Mouse (Mus musculus): Measurements from ENCODE around the gene Hrct1.

Gene Hrct1

DNA sequence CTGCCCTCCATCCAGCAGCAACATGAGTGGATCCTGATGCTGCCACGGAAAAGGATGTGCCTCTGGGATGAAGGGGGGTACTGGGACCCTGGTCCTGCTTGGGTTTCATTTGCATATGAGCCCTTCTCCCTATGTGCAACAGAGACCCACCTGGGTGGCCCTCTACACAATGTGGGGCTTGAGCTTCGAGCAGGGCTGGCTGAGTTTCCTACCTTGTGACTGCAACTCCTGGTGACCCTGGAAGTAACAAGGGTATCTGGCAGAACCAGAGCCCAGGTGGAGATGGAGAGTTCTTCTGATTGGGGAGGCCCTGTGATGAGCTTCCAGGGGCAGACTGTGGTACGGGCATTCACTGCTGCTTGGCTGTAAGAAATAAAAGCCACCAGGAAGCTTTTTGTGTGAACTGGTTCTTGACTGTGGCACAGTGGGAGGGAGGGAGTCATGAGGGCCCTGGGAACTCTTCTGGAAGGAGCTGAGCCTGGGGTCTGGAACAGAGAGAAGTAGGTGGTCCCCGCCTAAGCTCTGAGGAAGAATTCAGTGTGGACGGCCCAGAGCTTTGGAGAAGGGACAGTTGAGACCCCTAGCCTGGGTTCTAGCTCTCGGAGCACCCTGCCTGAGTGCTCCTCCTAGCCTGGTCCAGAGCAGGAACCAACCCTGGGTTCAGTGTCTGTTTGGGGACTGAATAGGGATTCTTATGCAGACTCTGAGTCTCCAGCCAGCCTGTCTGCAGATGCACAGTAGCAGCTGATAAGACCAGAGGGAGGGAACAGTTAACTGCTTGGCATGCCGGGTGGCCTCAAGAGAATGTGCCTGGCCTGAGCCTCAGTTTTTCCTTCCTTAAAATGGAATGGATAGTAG, 959 bp downstream of the Hrct1 start:
- no peak for DNase-seq (ENCODE audit: low spot score in 2 of 2)

- no peak for DNase-seq (ENCODE audit: low spot score in 2 of 2)
Measured at GRCm38 (mm10) chr4:43728576-43728954, 1.6 kb downstream of the Hrct1 start.

GRCm38 (mm10) chr4:43729126-43729525, 2.1 kb downstream of the Hrct1 start:
- no peak for DNase-seq (ENCODE audit: low spot score in 2 of 2)

GRCm38 (mm10) chr4:43729794-43730550, 3.0 kb downstream of the Hrct1 start, which contains the start of gene Spaar:
TSS of gene Spaar (plus strand) at chr4:43730034.
- no peak for DNase-seq (ENCODE audit: low spot score in 2 of 2)

DNA sequence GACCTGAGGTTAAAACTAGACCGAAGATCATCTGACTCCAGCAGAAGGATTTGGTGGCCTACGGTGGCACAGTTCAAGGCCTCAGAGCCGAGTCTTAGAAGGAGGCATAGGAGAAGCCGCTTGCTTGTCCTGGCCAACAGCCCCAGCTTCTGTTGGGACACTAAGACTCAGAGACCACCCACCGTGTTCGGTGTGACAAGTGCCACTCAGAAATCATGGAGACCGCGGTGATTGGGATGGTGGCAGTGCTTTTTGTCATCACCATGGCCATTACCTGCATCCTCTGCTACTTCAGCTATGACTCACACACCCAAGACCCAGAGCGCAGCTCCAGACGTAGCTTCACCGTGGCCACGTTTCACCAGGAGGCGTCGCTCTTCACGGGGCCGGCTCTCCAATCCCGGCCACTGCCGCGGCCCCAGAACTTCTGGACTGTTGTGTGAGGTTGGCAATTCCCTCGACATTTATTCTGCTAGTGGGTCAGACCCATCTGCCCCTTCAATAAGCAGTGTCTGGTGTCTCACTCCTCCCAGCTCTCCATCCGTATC, 3.8 kb downstream of the Hrct1 start:
- DNase-seq (ENCODE audit: low spot score in 2 of 2) = no peak

- no peak for DNase-seq (ENCODE audit: low spot score in 2 of 2)
Measured at GRCm38 (mm10) chr4:43732171-43732570, 5.2 kb downstream of the Hrct1 start.

- no peak for DNase-seq (ENCODE audit: low spot score in 2 of 2)
Measured at GRCm38 (mm10) chr4:43733186-43733585, 6.2 kb downstream of the Hrct1 start.

DNA sequence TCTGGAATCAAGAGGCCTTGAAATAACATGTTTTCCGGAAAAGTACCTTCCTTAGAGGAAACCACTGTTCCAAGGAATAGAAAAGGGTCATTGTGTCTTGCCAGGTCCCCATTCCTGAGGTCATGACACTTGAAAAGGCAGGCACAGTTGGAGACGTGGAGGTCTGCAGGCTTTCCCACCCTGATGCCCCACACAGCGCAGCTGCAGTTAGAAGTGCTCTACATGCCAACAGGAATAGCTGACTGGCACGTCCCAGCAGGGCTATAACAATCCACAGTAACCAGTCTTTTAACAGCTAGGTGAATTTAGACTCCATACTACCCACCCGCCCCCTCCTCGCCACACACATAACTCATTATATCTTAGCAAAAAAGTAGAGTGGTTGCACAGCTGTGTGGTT, 10.2 kb downstream of the Hrct1 start:
- DNase-seq (ENCODE audit: low spot score in 2 of 2) = no peak

DNA sequence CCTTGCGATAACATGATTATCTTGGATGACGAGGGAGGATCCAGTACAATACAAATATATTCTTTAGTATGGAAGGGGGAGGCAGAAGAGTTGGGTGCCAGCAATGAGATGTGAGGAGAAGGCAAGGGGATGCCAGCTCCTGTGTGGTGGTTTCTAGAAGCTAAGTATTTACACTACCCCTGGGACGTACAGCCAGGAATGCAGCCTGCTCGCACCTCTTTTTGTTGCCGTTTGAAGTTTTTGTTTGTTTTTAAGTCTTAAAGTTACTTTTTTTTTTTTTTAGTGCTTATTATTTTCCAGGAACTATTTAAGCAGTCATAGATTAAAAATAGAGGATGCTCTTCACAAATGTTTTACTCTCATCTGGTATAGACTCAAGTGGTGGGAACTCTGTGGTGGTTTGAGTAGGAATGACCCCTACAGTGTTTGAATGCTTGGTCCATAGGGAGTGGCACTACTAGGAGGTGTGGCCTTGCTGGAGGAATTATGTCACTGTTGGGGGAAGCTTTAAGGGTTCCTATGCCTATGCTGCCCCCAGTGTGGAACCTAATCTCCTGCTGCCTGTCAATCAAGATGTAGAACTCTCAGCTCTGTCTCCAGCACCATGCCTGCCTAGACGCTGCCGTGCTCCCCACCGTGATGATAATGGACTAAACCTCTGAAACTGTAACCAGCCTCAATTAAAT, 12.1 kb downstream of the Hrct1 start:
- DNase-seq (ENCODE audit: low spot score in 2 of 2) = no peak

- DNase-seq (ENCODE audit: low spot score in 2 of 2) = no peak
Measured at GRCm38 (mm10) chr4:43741526-43741925, 14.5 kb downstream of the Hrct1 start.

DNA sequence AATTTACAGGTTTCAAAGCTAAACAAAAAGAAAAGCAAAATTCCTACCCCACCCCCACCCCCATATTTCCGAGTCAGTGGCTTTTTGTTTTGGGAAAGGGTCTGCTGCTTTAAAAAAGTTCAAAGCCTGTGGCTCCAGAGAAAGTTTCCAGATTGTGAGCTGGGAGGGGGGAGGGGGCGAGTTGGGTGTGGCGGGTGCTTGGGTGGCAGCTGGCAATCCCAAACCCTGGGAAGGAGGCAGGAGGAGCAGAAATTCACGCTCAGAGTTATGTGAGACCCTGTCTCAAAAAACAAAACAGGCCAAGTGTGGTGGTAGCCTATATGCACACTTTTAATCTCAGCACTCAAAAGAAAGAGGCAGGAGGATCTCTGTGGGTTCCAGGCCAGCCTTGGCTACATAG, 15.6 kb downstream of the Hrct1 start:
- no peak for DNase-seq (ENCODE audit: low spot score in 2 of 2)

DNA sequence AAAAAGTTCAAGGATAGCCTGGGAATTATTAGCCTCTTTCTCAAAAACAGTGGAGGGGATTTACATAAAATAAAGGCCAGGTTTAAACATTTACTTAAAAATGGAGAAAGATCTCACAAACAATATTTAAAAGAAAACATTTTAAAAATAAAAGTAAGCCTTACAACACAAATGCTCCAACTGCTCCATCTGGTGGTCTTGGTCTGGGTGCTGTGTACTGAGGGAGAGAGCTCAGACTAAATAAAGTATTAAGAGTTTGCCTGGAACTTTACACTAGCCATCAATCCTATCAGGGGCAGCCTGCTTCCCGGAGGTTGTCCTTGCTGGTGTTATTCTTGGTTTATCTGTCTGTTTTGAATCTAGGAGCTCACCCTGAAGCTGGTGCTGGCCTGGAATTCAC, 16.1 kb downstream of the Hrct1 start:
- DNase-seq (ENCODE audit: low spot score in 2 of 2) = no peak

GRCm38 (mm10) chr4:43745187-43745586, 18.2 kb downstream of the Hrct1 start:
- peak in 1 of 2 experiments; percentile 32 for DNase-seq (ENCODE audit: low spot score in 2 of 2)

DNA sequence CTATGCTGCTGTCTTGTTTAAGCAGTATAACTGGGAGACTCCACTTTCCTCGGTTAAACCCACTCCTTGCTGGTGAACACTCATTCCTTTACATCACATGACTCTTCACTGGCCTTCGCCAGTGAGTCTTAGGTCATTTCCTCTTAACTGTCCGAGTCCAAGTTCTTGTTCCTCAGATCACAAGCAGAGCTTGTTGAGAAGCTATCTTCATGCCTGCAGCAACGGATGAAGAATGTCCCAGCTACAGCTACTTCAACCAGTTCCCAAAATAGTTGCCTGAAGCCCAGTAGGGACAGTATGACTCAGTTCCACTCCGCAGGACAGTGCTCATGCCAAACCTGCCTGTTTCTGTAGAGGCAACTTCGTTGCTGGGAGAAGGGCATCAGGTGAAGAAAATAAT, 30.2 kb downstream of the Hrct1 start:
- DNase-seq (ENCODE audit: low spot score in 2 of 2) = no peak

DNA sequence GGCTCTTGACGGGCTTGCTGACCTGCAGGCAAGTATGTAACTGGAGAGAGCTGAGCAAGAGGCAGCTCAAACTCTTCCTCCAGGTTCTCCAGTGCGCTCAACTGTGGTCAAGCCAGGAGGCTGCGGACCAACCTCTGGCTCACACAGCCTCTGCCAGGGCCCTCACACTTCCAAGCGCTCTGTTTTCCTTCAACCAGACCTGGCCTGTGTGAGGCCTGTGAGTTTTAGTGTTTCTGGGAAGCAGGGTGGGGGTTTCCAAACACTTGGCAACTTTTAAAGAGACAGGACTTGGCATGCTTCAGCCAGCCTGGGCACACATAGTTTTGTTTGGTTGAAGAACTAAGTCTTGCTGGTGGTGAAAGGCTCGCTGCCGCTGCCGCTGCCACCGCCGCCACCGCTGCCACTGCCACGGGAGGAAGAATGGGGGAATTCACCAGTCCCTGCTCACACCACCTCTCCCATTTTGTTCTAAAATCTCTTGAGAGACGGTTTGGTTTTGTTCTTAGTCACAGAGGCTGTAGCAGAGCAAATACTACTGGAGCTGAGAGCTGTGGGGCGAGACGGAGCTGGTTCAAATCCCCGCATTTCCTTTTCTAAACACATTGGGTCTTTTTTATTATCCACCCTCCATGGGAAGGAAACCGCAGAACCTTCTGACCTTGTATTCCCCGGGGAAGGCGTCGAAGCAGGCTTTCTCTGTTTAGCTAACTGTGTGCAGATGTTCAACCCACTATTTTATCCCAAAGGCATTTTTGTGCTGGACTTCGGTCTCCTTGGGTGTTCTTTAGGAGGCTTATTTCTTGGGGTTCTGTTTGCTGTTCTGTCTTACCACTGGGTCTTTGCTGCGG, 32.8 kb downstream of the Hrct1 start:
- DNase-seq (ENCODE audit: low spot score in 2 of 2) = peak in 1 of 2 experiments; percentile 20

DNA sequence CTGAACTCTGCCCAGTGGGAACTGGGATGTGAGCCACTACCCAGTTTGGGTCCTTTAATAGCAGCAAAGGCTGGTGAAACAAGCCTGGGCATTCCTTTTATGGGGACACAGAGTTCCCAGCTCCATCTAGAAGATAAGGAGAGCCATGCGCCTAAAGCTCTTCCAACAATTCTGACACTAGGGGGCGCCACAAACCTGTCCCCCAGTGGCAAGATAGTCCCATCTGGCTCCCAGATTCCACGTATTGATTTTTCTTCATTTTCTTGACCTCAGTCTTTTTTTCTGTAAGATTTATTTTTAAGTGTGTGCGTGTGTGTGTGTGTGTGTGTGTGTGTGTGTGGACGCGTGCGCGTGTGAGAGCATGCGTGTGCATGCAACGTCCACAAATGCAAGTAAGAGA, 33.5 kb downstream of the Hrct1 start:
- DNase-seq (ENCODE audit: low spot score in 2 of 2) = peak in 1 of 2 experiments; percentile 7

GRCm38 (mm10) chr4:43761336-43761735, 34.3 kb downstream of the Hrct1 start:
- no peak for DNase-seq (ENCODE audit: low spot score in 2 of 2)

DNA sequence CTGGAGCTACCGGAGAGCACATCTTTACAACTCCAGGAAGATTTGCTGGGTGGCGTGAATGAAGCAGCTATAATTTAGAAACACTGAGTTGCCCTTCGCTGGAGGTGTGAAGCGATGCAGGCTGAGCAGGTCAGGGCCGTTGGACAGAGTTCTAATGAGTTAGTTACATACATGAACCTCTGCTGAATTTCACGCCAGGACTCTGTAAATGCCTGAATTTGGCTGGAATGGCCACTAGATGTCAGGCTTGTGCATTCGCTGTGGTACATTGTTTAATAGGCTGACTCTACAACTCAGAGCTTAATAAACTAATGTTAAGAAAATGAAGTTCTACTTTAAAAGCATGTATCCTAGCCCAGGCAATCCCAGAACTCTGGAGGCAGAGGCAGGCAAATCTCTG, 36.4 kb downstream of the Hrct1 start:
- peak in 1 of 2 experiments; percentile 67 for DNase-seq (ENCODE audit: low spot score in 2 of 2)

DNA sequence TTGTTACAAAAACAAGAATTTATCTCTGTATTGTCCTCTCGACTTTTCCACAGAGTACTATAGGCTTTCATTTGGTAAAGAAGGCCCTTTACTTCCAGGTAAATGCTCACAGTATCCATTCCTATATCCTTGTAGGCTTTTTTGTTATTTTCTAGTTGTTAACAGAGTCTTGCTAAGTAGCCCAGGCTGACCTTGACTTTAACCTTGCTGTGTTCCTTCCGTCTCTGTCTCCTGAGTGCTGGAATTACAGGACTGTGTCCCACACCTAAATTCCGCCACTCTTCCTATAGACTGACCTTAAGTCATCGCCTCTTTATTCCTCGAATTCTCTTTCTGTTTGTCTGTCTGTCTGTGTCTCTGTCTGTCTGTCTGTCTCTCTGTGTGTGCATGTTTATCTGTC, 41.4 kb downstream of the Hrct1 start:
- no peak for DNase-seq (ENCODE audit: low spot score in 2 of 2)

GRCm38 (mm10) chr4:43769374-43769773, 42.4 kb downstream of the Hrct1 start:
- DNase-seq (ENCODE audit: low spot score in 2 of 2) = no peak

DNA sequence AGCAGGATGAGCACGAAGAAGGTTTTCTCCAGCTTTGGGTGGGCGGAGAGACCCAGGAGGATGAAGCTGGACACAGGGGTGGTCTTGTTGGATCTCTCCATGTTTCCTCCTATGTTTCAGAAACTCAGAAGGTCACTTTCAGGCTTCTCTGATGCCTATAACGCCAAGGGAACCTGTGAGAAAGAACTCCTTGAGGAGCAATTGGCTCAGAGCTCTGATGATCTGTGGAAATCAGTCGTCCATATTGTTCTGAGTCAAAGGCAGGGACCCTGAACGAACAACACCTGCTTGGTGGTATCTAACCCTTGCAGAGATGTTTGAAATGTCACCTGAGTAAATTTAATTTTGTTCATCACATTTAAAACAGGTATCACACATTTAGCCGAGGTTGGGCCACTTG, 43.9 kb downstream of the Hrct1 start, which contains the start of gene Olfr159:
Gene Olfr159, minus strand, starts transcription at position 101 of the 400 bp plus-strand sequence.
- DNase-seq (ENCODE audit: low spot score in 2 of 2) = no peak

Data from left cerebral cortex, adult 9 months (tissue).